In genomic region chr17:48027677-48028076, GRCm38 (mm10) we compare ENCODE assay signal across 16 mouse cellular contexts. TPM values are rescaled to one million over a fixed set of nuclear protein-coding genes. Genes with fewer than 3 reads are reported as not detected.
A peak's percentile ranks its signal among the peaks of the same experiment; 100 is the strongest.
DNase-seq lines count a peak whose midpoint lies in the region; TF ChIP-seq lines count a peak whose summit lies in the region.
"Had no signal": no experiment of that assay in that cellular context is flagged by ENCODE, and none has a peak within 500 bp of the region (broad histone marks: within the 10 kb centered on the region; RNA-seq: fewer than 3 reads in every experiment).

No protein-coding gene starts in this region.

- TF ChIP-seq CTCF in brain, embryonic 14.5 days (IDR thresholded peaks at IDR 0.05; ENCODE audit: borderline replicate concordance, extremely low read depth, insufficient read depth, insufficient read length), result no peak

- DNase-seq in kidney, postnatal 10 days, result peak; percentile 65
- DNase-seq in kidney, adult 11 months, result no peak
- peak; percentile 44 for DNase-seq in adrenal gland, postnatal 25 days
- peak; percentile 53 for DNase-seq in brain, embryonic 14.5 days (ENCODE audit: low read depth)
- DNase-seq in heart, postnatal 4 days, result peak; percentile 80
- DNase-seq in urinary bladder, postnatal 10 days (ENCODE audit: low spot score), result no peak
- no peak for DNase-seq in yolk sac, embryonic 10.5 days (ENCODE audit: low spot score)
- DNase-seq: cerebellum, adult 9-10 months; kidney, adult 9 months; thymus, postnatal 25 days had no signal

- no peak for TF ChIP-seq POLR2A in brain, embryonic 14.5 days (IDR thresholded peaks at IDR 0.05; ENCODE audit: borderline replicate concordance, extremely low read depth, insufficient read depth, insufficient read length, poor library complexity, severe bottlenecking)

RNA-seq across cellular contexts. Expression of gene 1700122O11Rik, which starts 10.4 kb away (rescaled TPM):
- total RNA-seq in adrenal gland, postnatal 25 days (2021), result not detected in 2 replicates
- not detected in 2 replicates for polyA plus RNA-seq in brain, embryonic 14.5 days (2012; rRNA removed)
- total RNA-seq in heart, postnatal 4 days (2021), result not detected
- total RNA-seq: left cerebral cortex, adult 8-10 months had no signal
- polyA plus RNA-seq: activated CD4-positive, CD25-positive, alpha-beta regulatory T cell, adult 4 months; erythroblast, embryonic 14.5 days; midbrain, embryonic 13.5 days; neural tube, embryonic 14.5 days; small intestine, adult 2 months had no signal

Comparison
In these comparisons a context has a peak if more than half of its experiments do, and no peak if none do; other contexts are left out.
1. DNase-seq: peak in kidney, postnatal 10 days (single experiment), adrenal gland, postnatal 25 days (single experiment), brain, embryonic 14.5 days (single experiment) and heart, postnatal 4 days (single experiment); none in kidney, adult 11 months (single experiment), urinary bladder, postnatal 10 days (single experiment) and yolk sac, embryonic 10.5 days (single experiment).